Comparison of ENCODE assay signal across 9 mouse cellular contexts in genomic region chr6:4457555-4457996, GRCm38 (mm10). TPM values are rescaled to one million over a fixed set of nuclear protein-coding genes. Genes with fewer than 3 reads are reported as not detected.
DNase-seq lines count a peak whose midpoint lies in the region; ATAC-seq and TF ChIP-seq lines count a peak whose summit lies in the region.
"Had no signal": no experiment of that assay in that cellular context is flagged by ENCODE, and none has a peak within 500 bp of the region (broad histone marks: within the 10 kb centered on the region; RNA-seq: fewer than 3 reads in every experiment).

No protein-coding gene starts in this region.

- H3K27ac ChIP-seq in embryonic facial prominence, embryonic 15.5 days (replicated peaks): peak overlapping the region; percentile 95
- no peak overlapping the region for H3K27ac ChIP-seq in liver, embryonic 13.5 days
- peak overlapping the region; percentile 80 for H3K27ac ChIP-seq in stomach, postnatal 0 days (replicated peaks)
- H3K27ac ChIP-seq: liver, embryonic 15.5 days had no signal

- intact Hi-C loops in heart, postnatal 25 days (cut with DNase I): no loop called here

- peaks cover 19% of the 10 kb centered on the region for H3K4me1 ChIP-seq in embryonic facial prominence, embryonic 15.5 days
- peaks cover 18% of the 10 kb centered on the region for H3K4me1 ChIP-seq in liver, embryonic 13.5 days (replicated peaks)
- 0 out of 2 replicates have a peak, but pooled peaks cover 6% of the 10 kb centered on the region for H3K4me1 ChIP-seq in stomach, postnatal 0 days (replicated peaks; ENCODE audit: control insufficient read depth, insufficient read depth)
- H3K4me1 ChIP-seq: liver, embryonic 15.5 days had no signal

- no peaks in the 10 kb centered on the region for H3K9me3 ChIP-seq in embryonic facial prominence, embryonic 15.5 days (replicated peaks)
- H3K9me3 ChIP-seq in liver, embryonic 13.5 days (replicated peaks): no peaks in the 10 kb centered on the region
- no peaks in the 10 kb centered on the region for H3K9me3 ChIP-seq in stomach, postnatal 0 days (ENCODE audit: control insufficient read depth, low read length)
- H3K9me3 ChIP-seq: liver, embryonic 15.5 days had no signal

- no peak overlapping the region for H3K9ac ChIP-seq in embryonic facial prominence, embryonic 15.5 days
- H3K9ac ChIP-seq in liver, embryonic 13.5 days: no peak overlapping the region
- no peak overlapping the region for H3K9ac ChIP-seq in stomach, postnatal 0 days (ENCODE audit: low read length)
- H3K9ac ChIP-seq: liver, embryonic 15.5 days had no signal

- no peak overlapping the region for H3K4me3 ChIP-seq in embryonic facial prominence, embryonic 15.5 days (replicated peaks)
- H3K4me3 ChIP-seq in liver, embryonic 13.5 days (replicated peaks): no peak overlapping the region
- H3K4me3 ChIP-seq in stomach, postnatal 0 days (ENCODE audit: low read depth, low read length): no peak overlapping the region
- H3K4me3 ChIP-seq: liver, embryonic 15.5 days had no signal

- peak overlapping the region; percentile 34 for H3K4me2 ChIP-seq in embryonic facial prominence, embryonic 15.5 days (replicated peaks)
- peak overlapping the region; percentile 31; the same call in 1 of the 2 replicates for H3K4me2 ChIP-seq in liver, embryonic 13.5 days
- no peak overlapping the region for H3K4me2 ChIP-seq in stomach, postnatal 0 days (replicated peaks; ENCODE audit: low read depth)
- H3K4me2 ChIP-seq: liver, embryonic 15.5 days had no signal

- H3K27me3 ChIP-seq in embryonic facial prominence, embryonic 15.5 days: no peaks in the 10 kb centered on the region
- no peaks in the 10 kb centered on the region for H3K27me3 ChIP-seq in liver, embryonic 13.5 days
- H3K27me3 ChIP-seq in stomach, postnatal 0 days (ENCODE audit: control insufficient read depth, insufficient read depth, low read length): no peaks in the 10 kb centered on the region
- H3K27me3 ChIP-seq: liver, embryonic 15.5 days had no signal

- 11% methylated on average over 6 of the region's 6 CpGs for WGBS in embryonic facial prominence, embryonic 15.5 days
- WGBS in liver, embryonic 13.5 days (ENCODE audit: insufficient replicate concordance): 23% methylated on average over 6 of the region's 6 CpGs
- WGBS in stomach, postnatal 0 days: 23% methylated on average over 6 of the region's 6 CpGs

- TF ChIP-seq CTCF in stomach, postnatal 0 days (IDR thresholded peaks at IDR 0.05; ENCODE audit: low read depth): no peak

- no peaks in the 10 kb centered on the region for H3K36me3 ChIP-seq in embryonic facial prominence, embryonic 15.5 days
- H3K36me3 ChIP-seq in liver, embryonic 13.5 days: no peaks in the 10 kb centered on the region
- no peaks in the 10 kb centered on the region for H3K36me3 ChIP-seq in stomach, postnatal 0 days (ENCODE audit: control insufficient read depth, insufficient read depth, low read length)
- H3K36me3 ChIP-seq: liver, embryonic 15.5 days had no signal

- TF ChIP-seq EP300 in stomach, postnatal 0 days (optimal IDR thresholded peaks at IDR 0.05): peak; percentile 27

- DNase-seq in right cerebral cortex, adult 18-20 months: peak; percentile 18
- DNase-seq in right cerebral cortex, postnatal 25 days: no peak
- peak; percentile 58 for DNase-seq in heart, postnatal 25 days (ENCODE audit: low spot score)
- no peak for DNase-seq in liver, embryonic 13.5 days
- DNase-seq in stomach, postnatal 0 days (ENCODE audit: low spot score): peak; percentile 36

- ATAC-seq in embryonic facial prominence, embryonic 15.5 days (ENCODE audit: insufficient number of reproducible peaks, low FRiP score, low TSS enrichment, low read depth): peak; percentile 88
- ATAC-seq in liver, embryonic 13.5 days (ENCODE audit: low read depth): no peak
- peak; percentile 59; the same call in 1 of the 2 replicates for ATAC-seq in stomach, postnatal 0 days (ENCODE audit: low FRiP score, low TSS enrichment)
- no peak for ATAC-seq in monocyte, adult 5-6 weeks (replicated peaks; ENCODE audit: insufficient number of reproducible peaks, low FRiP score, low TSS enrichment, poor library complexity, severe bottlenecking)
- ATAC-seq in granulocyte monocyte progenitor cell, adult 5-6 weeks (replicated peaks; ENCODE audit: poor library complexity, severe bottlenecking): no peak

RNA-seq across cellular contexts. Expression of gene Col1a2, which starts 47.0 kb away (rescaled TPM):
- 2,269 and 2,307 TPM in 2 replicates for polyA plus RNA-seq in embryonic facial prominence, embryonic 15.5 days (2015; fragmentation: Nextera tagmentation; extraction: Ambion mirVana)
- 100 to 1,000 TPM; 176 to 187 TPM for total RNA-seq in heart, postnatal 25 days (2021)
- polyA plus RNA-seq in liver, embryonic 13.5 days (2015; fragmentation: Nextera tagmentation; extraction: Ambion mirVana): 53.7 and 54.3 TPM in 2 replicates
- 488 and 504 TPM in 2 replicates for polyA plus RNA-seq in stomach, postnatal 0 days (2015; fragmentation: Nextera tagmentation; extraction: Ambion mirVana)
- 0.10 to 1.7 TPM in 2 of 3 replicates, not detected in the other for total RNA-seq in monocyte, adult 5-6 weeks (2017)
- not detected in 2 replicates for total RNA-seq in granulocyte monocyte progenitor cell, adult 5-6 weeks (2014; fragmentation: Nextera tagmentation)
- total RNA-seq in granulocyte monocyte progenitor cell, adult 5-6 weeks (2017): 0.13 TPM in 1 of 2 replicates, not detected in the other

Comparison
In these comparisons a context has a peak if more than half of its experiments do, and no peak if none do; other contexts are left out.
1. DNase-seq: peak in right cerebral cortex, adult 18-20 months (single experiment), heart, postnatal 25 days (single experiment) and stomach, postnatal 0 days (single experiment); none in right cerebral cortex, postnatal 25 days (single experiment) and liver, embryonic 13.5 days (single experiment).
2. ATAC-seq: peak in embryonic facial prominence, embryonic 15.5 days (single experiment) and stomach, postnatal 0 days (single experiment); none in liver, embryonic 13.5 days (single experiment), monocyte, adult 5-6 weeks (single experiment) and granulocyte monocyte progenitor cell, adult 5-6 weeks (single experiment).
3. RNA of gene Col1a2, which starts 47.0 kb away (total RNA-seq): 176 to 187 TPM in heart, postnatal 25 days; 0.10 to 1.7 TPM in monocyte, adult 5-6 weeks and 0.13 TPM in granulocyte monocyte progenitor cell, adult 5-6 weeks; every median in the first group is over 10 times any median in the second.